Mouse (Mus musculus) liver, adult 2 months (tissue): ENCODE measurements around the gene Klhl12. TPM values are rescaled to one million over a fixed set of nuclear protein-coding genes. Genes with fewer than 3 reads are reported as not detected.
A peak's percentile ranks its signal among the peaks of the same experiment; 100 is the strongest.

Experiments used
- DNase-seq: peaks from one replicate; pipeline ENCODE4 v3.0.0-alpha.2; 2011; ENCODE audit warnings: low read depth, low spot score; ENCODE audit errors: extremely low read depth
- H3K27ac ChIP-seq: fragments of 200-500 bp; replicated peaks from 2 replicates; pipeline ENCODE4 v1.5.1; 2012; ENCODE audit warnings: low read depth, mild to moderate bottlenecking, control low read depth, inconsistent platforms, low read length; ENCODE audit not compliant: insufficient read depth
- H3K27me3 ChIP-seq: fragments of 200-500 bp; 2 replicates; pipeline ENCODE4 v1.6.1; 2012; ENCODE audit warnings: mild to moderate bottlenecking, moderate library complexity, low read length, inconsistent platforms; ENCODE audit not compliant: control insufficient read depth, insufficient read depth
- H3K36me3 ChIP-seq: fragments of 200-500 bp; 2 replicates; pipeline ENCODE4 v1.6.1; 2012; ENCODE audit warnings: low read length, inconsistent platforms; ENCODE audit not compliant: control insufficient read depth, insufficient read depth
- H3K4me1 ChIP-seq: fragments of 200-500 bp; 2 replicates; pipeline ENCODE4 v1.6.1; 2011; ENCODE audit warnings: low read length; ENCODE audit not compliant: control insufficient read depth, insufficient read depth
- H3K4me3 ChIP-seq: fragments of 200-500 bp; 2 replicates; pipeline ENCODE4 v1.5.1; 2011; ENCODE audit warnings: low read depth, mild to moderate bottlenecking, control low read depth, low read length, moderate library complexity; ENCODE audit not compliant: insufficient read depth
- H3K79me2 ChIP-seq: fragments of 200-500 bp; 2 replicates; pipeline ENCODE4 v1.6.1; 2012; ENCODE audit warnings: inconsistent platforms, mild to moderate bottlenecking, low read length, moderate library complexity; ENCODE audit not compliant: control insufficient read depth, insufficient read depth
- H3K9ac ChIP-seq: fragments of 200-500 bp; 2 replicates; pipeline ENCODE4 v1.6.1; 2012; ENCODE audit warnings: low read depth, mild to moderate bottlenecking, control low read depth, inconsistent platforms, low read length
- CTCF ChIP-seq: fragments of 200-500 bp; IDR thresholded peaks from 2 replicates; pipeline ENCODE4 v1.5.1; 2011; ENCODE audit warnings: low read depth, low read length, control low read depth
- POLR2A ChIP-seq: fragments of 200-500 bp; IDR thresholded peaks from 2 replicates; pipeline ENCODE4 v1.6.1; 2011; ENCODE audit warnings: low read length, control low read depth; ENCODE audit not compliant: insufficient read depth; ENCODE audit errors: extremely low read depth
- whole genome bisulfite sequencing: fragments of 180-500 bp; shearing (Covaris S2); methylation state at CpG from one replicate; pipeline ENCODE4 v1.1.7; 2018; 5-methylcytosine and 5-hydroxymethylcytosine counted together
- polyA plus RNA-seq: library from polyadenylated mRNA; depleted of rRNA; stranded (reverse); fragments of >200 nt; gene quantifications from 2 replicates; pipeline ENCODE4 v1.2.3, GENCODE M21; 2012
- total RNA-seq: library from RNA; depleted of rRNA; stranded (reverse); fragments of >200 nt; gene quantifications from 2 replicates; pipeline ENCODE4 v1.2.3, GENCODE M21; 2014

Klhl12 gene
- total and polyA plus RNA-seq, 2 experiments = 5.1 to 8.8 TPM

- H3K4me1 ChIP-seq = peaks cover 22% of the 10 kb centered on the region
- 4% methylated on average over 11 of the region's 11 CpGs for WGBS
These were observed 40.7 kb upstream of the Klhl12 start for GRCm38 (mm10) chr1:134414501-134415167.

GRCm38 (mm10) chr1:134415168-134415831, 40.0 kb upstream of the Klhl12 start, which contains the start of gene Adipor1:
Adipor1 (plus strand) TSS chr1:134415378.
- Histone ChIP-seq H3K79me2 (peaks cover 26% of the 10 kb centered on the region), H3K27ac (peak within 1 kb of the TSS; percentile 93), H3K4me3 (peak within 1 kb of the TSS; percentile 91), H3K27me3 (no peaks in the 10 kb centered on the region), H3K36me3 (no peaks in the 10 kb centered on the region), H3K4me1 (peaks cover 27% of the 10 kb centered on the region), H3K9ac (peak within 1 kb of the TSS; percentile 98)
- 1% methylated on average over 57 of the region's 77 CpGs for WGBS
- TF ChIP-seq POLR2A (peak; percentile 87), CTCF (no peak)
- DNase-seq = peak; percentile 89

More at GRCm38 (mm10) chr1:134414501-134415167, 40.7 kb upstream of the Klhl12 start:
- Histone ChIP-seq H3K36me3 (peaks cover 1% of the 10 kb centered on the region; the same call in 1 of the 2 replicates), H3K4me3 (peak overlapping the region; percentile 91), H3K79me2 (peaks cover 23% of the 10 kb centered on the region), H3K27ac (peak overlapping the region; percentile 93), H3K9ac (peak overlapping the region; percentile 38), H3K27me3 (no peaks in the 10 kb centered on the region)
- TF ChIP-seq CTCF (peak; percentile 25; the same call in 1 of the 2 replicates), POLR2A (no peak)
- peak; percentile 87 for DNase-seq

- Histone ChIP-seq H3K27ac (peak overlapping the region; percentile 78), H3K79me2 (peaks cover 36% of the 10 kb centered on the region), H3K36me3 (peaks cover 8% of the 10 kb centered on the region), H3K4me3 (no peak overlapping the region), H3K4me1 (peaks cover 33% of the 10 kb centered on the region), H3K9ac (no peak overlapping the region), H3K27me3 (no peaks in the 10 kb centered on the region)
- 67% methylated on average over 2 of the region's 2 CpGs for WGBS
- DNase-seq = no peak
- TF ChIP-seq CTCF (no peak), POLR2A (no peak)
These were observed 36.8 kb upstream of the Klhl12 start for GRCm38 (mm10) chr1:134418414-134418975.

GRCm38 (mm10) chr1:134419176-134419575, 36.2 kb upstream of the Klhl12 start:
- Histone ChIP-seq H3K27ac (peak overlapping the region; percentile 78), H3K79me2 (peaks cover 38% of the 10 kb centered on the region), H3K36me3 (peaks cover 11% of the 10 kb centered on the region), H3K4me3 (no peak overlapping the region), H3K9ac (no peak overlapping the region), H3K4me1 (peaks cover 32% of the 10 kb centered on the region), H3K27me3 (no peaks in the 10 kb centered on the region)
- WGBS = 0% methylated on average over 1 of the region's 1 CpGs
- no peak for TF ChIP-seq CTCF
- TF ChIP-seq POLR2A = no peak
- DNase-seq = no peak

GRCm38 (mm10) chr1:134419751-134420458, 35.4 kb upstream of the Klhl12 start:
- TF ChIP-seq CTCF (no peak), POLR2A (no peak)
- Histone ChIP-seq H3K27ac (peak overlapping the region; percentile 78), H3K79me2 (peaks cover 38% of the 10 kb centered on the region), H3K36me3 (peaks cover 18% of the 10 kb centered on the region), H3K27me3 (no peaks in the 10 kb centered on the region), H3K4me1 (peaks cover 31% of the 10 kb centered on the region), H3K9ac (no peak overlapping the region), H3K4me3 (no peak overlapping the region)
- DNase-seq = peak; percentile 65
- WGBS = 4% methylated on average over 5 of the region's 5 CpGs
